Mouse (Mus musculus) liver, embryonic 11.5 days (tissue): Measurements from ENCODE around the gene Def8. TPM values are rescaled to one million over a fixed set of nuclear protein-coding genes. Genes with fewer than 3 reads are reported as not detected.

ENCODE experiments used
- ATAC-seq: fragments of 200-750 bp; cut with Nextera tagmentation; replicated peaks from 2 replicates; pipeline ENCODE4 v1.8.0; 2017; ENCODE audit warnings: moderate number of reproducible peaks, mild to moderate bottlenecking, moderate TSS enrichment, moderate library complexity; ENCODE audit not compliant: low FRiP score
- DNase-seq: peaks from one replicate; pipeline ENCODE4 v3.0.0-alpha.2; 2017; ENCODE audit warnings: low spot score
- H3K27ac ChIP-seq: fragments of 300-500 bp; sonication (generic); 2 replicates; pipeline ENCODE4 v1.5.1; 2014; ENCODE audit warnings: mild to moderate bottlenecking, low read depth, low read length, control low read depth
- H3K27me3 ChIP-seq: fragments of 300-500 bp; sonication (generic); replicated peaks from 2 replicates; pipeline ENCODE4 v1.6.1; 2014; ENCODE audit warnings: low read length, mixed read lengths; ENCODE audit not compliant: control insufficient read depth, insufficient read depth
- H3K36me3 ChIP-seq: fragments of 300-500 bp; sonication (generic); 2 replicates; pipeline ENCODE4 v1.6.1; 2014; ENCODE audit warnings: mild to moderate bottlenecking, low read length, moderate library complexity, mixed read lengths; ENCODE audit not compliant: control insufficient read depth, insufficient read depth
- H3K4me1 ChIP-seq: fragments of 300-500 bp; sonication (generic); replicated peaks from 2 replicates; pipeline ENCODE4 v1.6.1; 2014; ENCODE audit warnings: low read length, mixed read lengths; ENCODE audit not compliant: control insufficient read depth, insufficient read depth
- H3K4me2 ChIP-seq: fragments of 300-500 bp; sonication (generic); 2 replicates; pipeline ENCODE4 v1.6.1; 2014; ENCODE audit warnings: mild to moderate bottlenecking, control low read depth, moderate library complexity
- H3K4me3 ChIP-seq: fragments of 300-500 bp; sonication (generic); 2 replicates; pipeline ENCODE4 v1.5.1; 2014; ENCODE audit warnings: low read depth, low read length, control low read depth
- H3K9ac ChIP-seq: fragments of 300-500 bp; sonication (generic); 2 replicates; pipeline ENCODE4 v1.6.1; 2014; ENCODE audit warnings: low read depth, low read length, control low read depth
- H3K9me3 ChIP-seq: fragments of 300-500 bp; sonication (generic); 2 replicates; pipeline ENCODE4 v1.6.1; 2016; ENCODE audit warnings: low read length, inconsistent platforms, mixed read lengths; ENCODE audit not compliant: control insufficient read depth
- WGBS: fragments of 180-500 bp; shearing (Covaris S2); extraction: QIAGEN DNeasy Blood & Tissue Kit; methylation state at CpG from one replicate; pipeline ENCODE4 v1.1.7; 2014; 5-methylcytosine and 5-hydroxymethylcytosine counted together
- polyA plus RNA-seq: library from polyadenylated mRNA; unstranded; fragments of >200 nt; fragmentation: Nextera tagmentation; extraction: Ambion mirVana; gene quantifications from 2 replicates; pipeline ENCODE4 v1.2.1, GENCODE M21; 2014

Def8 gene
- polyA plus RNA-seq, 1 experiment from 2014 or later = 27.0 TPM

DNA sequence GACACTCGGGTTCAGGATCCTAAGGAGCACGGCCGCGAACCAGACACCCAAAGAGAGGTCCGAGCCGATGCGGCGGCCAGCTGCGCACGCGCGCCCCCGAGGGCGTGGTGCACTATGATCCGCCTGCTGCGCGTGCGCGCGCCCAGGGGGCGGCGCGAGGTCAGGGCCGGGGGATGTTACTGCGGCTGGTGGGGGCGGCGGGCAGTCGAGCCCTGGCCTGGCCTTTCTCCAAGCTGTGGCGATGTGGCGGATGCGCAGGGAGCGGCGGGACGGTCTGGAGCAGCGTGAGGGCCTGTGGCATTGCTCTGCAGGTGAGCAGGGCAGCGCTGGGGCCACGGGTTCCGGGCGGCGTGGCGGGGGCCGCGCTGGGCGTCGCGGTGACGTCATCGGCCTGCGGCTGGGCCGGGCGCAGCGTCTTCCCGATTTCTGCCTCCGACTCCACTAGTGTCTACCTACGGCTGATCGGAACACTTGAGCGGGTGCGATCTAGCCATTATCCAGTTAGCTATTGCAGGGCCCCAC, 54.5 kb downstream of the Def8 start, which contains the start of gene Afg3l1:
Gene Afg3l1, plus strand, starts transcription at position 167 of the 522 bp plus-strand sequence.
- Histone ChIP-seq H3K27me3 (no peaks in the 10 kb centered on the region), H3K9ac (peak within 1 kb of the TSS; percentile 90), H3K4me1 (peaks cover 19% of the 10 kb centered on the region), H3K36me3 (peaks cover 6% of the 10 kb centered on the region; the same call in 1 of the 2 replicates), H3K4me2 (peak within 1 kb of the TSS; percentile 97), H3K9me3 (no peaks in the 10 kb centered on the region), H3K4me3 (peak within 1 kb of the TSS; percentile 85), H3K27ac (peak within 1 kb of the TSS; percentile 95)
- peak; percentile 95 for DNase-seq
- WGBS = under 1% methylated on average over 56 of the region's 58 CpGs
- peak; percentile 93 for ATAC-seq

DNA sequence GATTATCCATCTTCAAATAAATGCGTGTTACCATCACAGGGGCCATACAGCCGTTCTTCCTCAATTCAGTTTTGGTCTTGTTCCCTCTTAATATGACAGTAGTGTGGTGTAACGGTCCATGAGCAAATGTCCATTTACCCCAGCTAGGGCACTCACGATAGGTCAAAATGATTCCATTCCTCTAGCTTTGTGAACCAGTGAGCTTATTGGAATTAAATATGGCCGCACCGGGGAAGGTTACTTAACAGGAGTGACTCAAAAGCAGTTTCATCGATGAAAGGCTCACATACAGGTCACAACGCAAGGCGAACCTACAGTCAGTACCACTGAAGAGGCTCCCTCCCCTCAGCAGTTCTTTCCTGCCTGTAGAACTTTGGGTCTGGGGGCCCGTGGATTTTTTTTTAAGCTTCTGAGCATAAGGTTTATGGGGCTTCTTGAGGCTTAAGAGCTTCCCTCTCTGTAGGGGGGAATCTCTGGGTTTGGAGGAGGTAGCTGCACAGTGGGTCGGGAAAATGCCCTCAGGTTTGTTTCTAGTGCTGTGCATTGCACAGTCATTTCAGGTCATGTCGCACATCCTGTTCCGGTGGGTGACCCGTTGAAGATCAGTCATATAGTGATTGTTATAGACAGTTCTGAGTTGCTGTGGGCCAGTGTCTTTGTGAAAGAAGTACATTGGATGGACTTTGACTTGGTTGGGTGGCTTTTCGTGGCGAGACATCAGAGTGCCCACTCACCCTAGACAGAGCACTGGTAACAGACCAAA, 55.3 kb downstream of the Def8 start:
- Histone ChIP-seq H3K27ac (peak overlapping the region; percentile 95), H3K4me2 (peak overlapping the region; percentile 97), H3K4me1 (peaks cover 19% of the 10 kb centered on the region), H3K27me3 (no peaks in the 10 kb centered on the region), H3K9ac (peak overlapping the region; percentile 90), H3K36me3 (peaks cover 9% of the 10 kb centered on the region; the same call in 1 of the 2 replicates), H3K9me3 (no peaks in the 10 kb centered on the region), H3K4me3 (peak overlapping the region; percentile 85)
- WGBS = 32% methylated on average over 16 of the region's 16 CpGs
- DNase-seq (no peak), ATAC-seq (0 out of 2 replicates have a peak, but pooled peaks have one; percentile 9)

DNA sequence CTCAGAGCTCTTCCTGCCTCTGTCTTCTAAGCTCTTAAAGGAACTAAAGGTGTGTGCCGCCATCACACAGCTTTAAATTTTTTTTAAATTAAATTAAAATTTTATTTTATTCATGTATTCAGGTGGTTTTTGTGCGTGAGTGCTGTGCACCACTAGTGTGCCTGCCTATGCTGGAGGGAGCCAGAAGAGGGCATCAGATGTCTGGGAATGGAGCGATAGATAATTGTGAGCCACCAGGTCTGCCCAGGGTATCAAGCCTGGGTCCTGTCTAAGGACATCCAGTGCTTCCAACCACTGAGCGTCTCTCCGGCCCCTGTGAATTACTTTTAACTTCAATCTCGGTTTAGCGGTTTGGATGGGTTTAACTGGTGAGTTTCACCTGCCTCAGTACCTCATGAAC, 59.3 kb downstream of the Def8 start:
- Histone ChIP-seq H3K27ac (no peak overlapping the region), H3K27me3 (no peaks in the 10 kb centered on the region), H3K4me3 (no peak overlapping the region), H3K36me3 (peaks cover 29% of the 10 kb centered on the region), H3K4me1 (peaks cover 10% of the 10 kb centered on the region), H3K9ac (no peak overlapping the region), H3K4me2 (no peak overlapping the region), H3K9me3 (no peaks in the 10 kb centered on the region)
- DNase-seq (no peak), ATAC-seq (no peak)
- 85% methylated on average over 7 of the region's 7 CpGs for WGBS

DNA sequence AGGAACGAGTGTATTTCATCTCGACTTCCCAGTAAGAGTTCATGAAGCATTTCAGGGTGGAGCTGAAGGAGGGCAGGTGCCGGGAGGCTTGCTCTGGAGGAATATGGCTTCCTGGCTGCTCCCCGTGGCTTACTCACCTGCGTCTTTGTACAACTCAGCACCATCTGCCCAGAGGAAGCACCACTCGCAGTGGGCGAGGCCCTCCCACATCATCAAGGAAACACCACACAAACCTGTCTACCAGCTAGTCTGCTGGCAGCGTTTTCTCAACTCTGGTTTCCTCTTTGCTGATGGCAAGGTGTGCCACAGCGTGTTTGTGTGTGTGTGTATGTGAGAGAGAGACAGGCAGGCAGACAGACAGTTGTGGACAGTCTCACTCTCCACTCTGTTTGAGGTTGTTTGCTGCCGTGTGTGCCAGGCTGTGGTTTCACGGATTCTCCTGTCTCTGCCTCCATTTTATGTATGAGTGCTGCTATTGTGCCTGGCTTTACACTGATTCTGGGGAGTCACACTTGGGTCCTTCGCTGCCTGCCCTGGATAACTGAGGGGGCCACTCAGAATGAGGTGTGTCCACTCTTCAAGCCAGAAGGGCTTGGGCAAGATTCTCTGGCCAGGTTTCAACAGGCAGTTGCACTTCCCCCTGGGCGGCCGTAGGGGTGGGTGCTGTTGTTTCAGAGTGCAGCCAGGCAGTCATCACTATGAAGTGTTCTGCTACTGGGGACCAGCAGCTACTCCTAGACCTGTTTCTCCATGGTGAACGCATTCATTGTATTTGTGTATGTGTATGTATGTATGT, 68.2 kb downstream of the Def8 start:
- Histone ChIP-seq H3K36me3 (peaks cover 64% of the 10 kb centered on the region), H3K27me3 (no peaks in the 10 kb centered on the region), H3K27ac (no peak overlapping the region), H3K9me3 (no peaks in the 10 kb centered on the region), H3K4me1 (no peaks in the 10 kb centered on the region), H3K4me2 (no peak overlapping the region), H3K4me3 (no peak overlapping the region), H3K9ac (no peak overlapping the region)
- ATAC-seq = no peak
- WGBS = 90% methylated on average over 15 of the region's 15 CpGs
- DNase-seq = no peak

- no peak overlapping the region for H3K4me2 ChIP-seq
- H3K4me1 ChIP-seq = no peaks in the 10 kb centered on the region
- H3K27me3 ChIP-seq = no peaks in the 10 kb centered on the region
- ATAC-seq (no peak), DNase-seq (no peak)
- H3K9me3 ChIP-seq = no peaks in the 10 kb centered on the region
- H3K4me3 ChIP-seq = no peak overlapping the region
- H3K36me3 ChIP-seq = peaks cover 60% of the 10 kb centered on the region
- 96% methylated on average over 9 of the region's 9 CpGs for WGBS
- H3K9ac ChIP-seq = no peak overlapping the region
- no peak overlapping the region for H3K27ac ChIP-seq
Measured at GRCm38 (mm10) chr8:123492898-123493297, 69.6 kb downstream of the Def8 start.

- no peaks in the 10 kb centered on the region for H3K4me1 ChIP-seq
- no peaks in the 10 kb centered on the region for H3K27me3 ChIP-seq
- peaks cover 67% of the 10 kb centered on the region for H3K36me3 ChIP-seq
- H3K27ac ChIP-seq = no peak overlapping the region
- no peaks in the 10 kb centered on the region for H3K9me3 ChIP-seq
- H3K4me2 ChIP-seq = no peak overlapping the region
- DNase-seq = no peak
- 85% methylated on average over 4 of the region's 4 CpGs for WGBS
- no peak for ATAC-seq
- no peak overlapping the region for H3K4me3 ChIP-seq
- H3K9ac ChIP-seq = no peak overlapping the region
Measured at GRCm38 (mm10) chr8:123497699-123498098, 74.4 kb downstream of the Def8 start.

GRCm38 (mm10) chr8:123498963-123499362, 75.6 kb downstream of the Def8 start:
- DNase-seq (no peak), ATAC-seq (peak; percentile 61; the same call in 1 of the 2 replicates)
- 84% methylated on average over 11 of the region's 11 CpGs for WGBS
- H3K4me2 ChIP-seq = no peak overlapping the region
- H3K9ac ChIP-seq = no peak overlapping the region
- no peak overlapping the region for H3K4me3 ChIP-seq
- no peak overlapping the region for H3K27ac ChIP-seq
- H3K4me1 ChIP-seq = no peaks in the 10 kb centered on the region
- H3K36me3 ChIP-seq = peaks cover 67% of the 10 kb centered on the region
- no peaks in the 10 kb centered on the region for H3K27me3 ChIP-seq
- no peaks in the 10 kb centered on the region for H3K9me3 ChIP-seq

DNA sequence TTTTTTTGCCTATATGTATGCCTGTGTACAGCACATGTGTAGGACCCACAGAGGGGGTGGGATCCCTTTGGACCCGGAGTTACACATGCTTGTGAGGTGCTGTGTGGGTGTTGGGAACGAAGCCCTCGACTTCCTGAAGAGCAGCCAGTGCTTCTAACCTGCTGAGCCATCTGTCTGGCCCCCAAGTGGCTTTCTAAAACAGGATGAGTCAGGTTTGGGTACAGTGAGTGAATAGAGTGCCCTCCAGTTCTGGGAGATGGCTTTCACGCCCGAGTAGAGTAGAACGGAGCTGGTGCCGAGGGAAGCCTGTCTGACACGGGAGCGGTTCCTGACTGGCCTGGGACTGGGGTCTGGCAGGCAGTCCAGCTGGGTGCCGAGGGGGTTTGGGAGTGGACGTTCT, 76.2 kb downstream of the Def8 start:
- no peak for DNase-seq
- 94% methylated on average over 11 of the region's 11 CpGs for WGBS
- Histone ChIP-seq H3K36me3 (peaks cover 64% of the 10 kb centered on the region), H3K27ac (no peak overlapping the region), H3K4me3 (no peak overlapping the region), H3K9ac (no peak overlapping the region), H3K27me3 (no peaks in the 10 kb centered on the region), H3K4me1 (no peaks in the 10 kb centered on the region), H3K9me3 (no peaks in the 10 kb centered on the region), H3K4me2 (no peak overlapping the region)
- ATAC-seq = no peak
